Comparison of ENCODE assay signal across 9 mouse cellular contexts in genomic region chr15:12439351-12439751, GRCm38 (mm10).
DNase-seq lines count a peak whose midpoint lies in the region; ATAC-seq and TF ChIP-seq lines count a peak whose summit lies in the region.
"Had no signal": no experiment of that assay in that cellular context is flagged by ENCODE, and none has a peak within 500 bp of the region (broad histone marks: within the 10 kb centered on the region; RNA-seq: fewer than 3 reads in every experiment).

No protein-coding gene starts in this region.

- H3K9me3 ChIP-seq in liver, embryonic 13.5 days (replicated peaks) = no peaks in the 10 kb centered on the region
- no peaks in the 10 kb centered on the region for H3K9me3 ChIP-seq in hindbrain, embryonic 11.5 days (ENCODE audit: control insufficient read depth, low read length)

- no peaks in the 10 kb centered on the region for H3K27me3 ChIP-seq in liver, adult 2 months (ENCODE audit: control insufficient read depth, insufficient read depth, low read length)
- no peaks in the 10 kb centered on the region for H3K27me3 ChIP-seq in liver, embryonic 13.5 days
- no peaks in the 10 kb centered on the region for H3K27me3 ChIP-seq in hindbrain, embryonic 11.5 days (ENCODE audit: control insufficient read depth, insufficient read depth, low read length)

- no peaks in the 10 kb centered on the region for H3K36me3 ChIP-seq in liver, adult 2 months (ENCODE audit: control insufficient read depth, insufficient read depth, low read length)
- H3K36me3 ChIP-seq in liver, embryonic 13.5 days = no peaks in the 10 kb centered on the region
- H3K36me3 ChIP-seq in hindbrain, embryonic 11.5 days (ENCODE audit: control insufficient read depth, insufficient read depth, low read length) = no peaks in the 10 kb centered on the region

- WGBS in liver, adult 2 months = 15% methylated on average over 6 of the region's 6 CpGs
- 15% methylated on average over 6 of the region's 6 CpGs for WGBS in liver, embryonic 13.5 days (ENCODE audit: insufficient replicate concordance)
- 67% methylated on average over 6 of the region's 6 CpGs for WGBS in hindbrain, embryonic 11.5 days

- TF ChIP-seq POLR2A in liver, adult 2 months (IDR thresholded peaks at IDR 0.05; ENCODE audit: extremely low read depth, insufficient read depth, low read length) = no peak

- TF ChIP-seq CTCF in liver, adult 2 months (IDR thresholded peaks at IDR 0.05; ENCODE audit: low read depth, low read length) = no peak

- no peak overlapping the region for H3K4me2 ChIP-seq in liver, embryonic 13.5 days
- H3K4me2 ChIP-seq in hindbrain, embryonic 11.5 days (replicated peaks; ENCODE audit: low read depth, low read length) = no peak overlapping the region

- H3K9ac ChIP-seq in liver, adult 2 months (ENCODE audit: low read depth, low read length) = no peak overlapping the region
- H3K9ac ChIP-seq in liver, embryonic 13.5 days = no peak overlapping the region
- H3K9ac ChIP-seq in hindbrain, embryonic 11.5 days (ENCODE audit: low read depth, low read length) = no peak overlapping the region

- no peak for ATAC-seq in cerebellum, adult (ENCODE audit: insufficient number of reproducible peaks, low FRiP score, low TSS enrichment)
- peak; percentile 57 for ATAC-seq in liver, embryonic 13.5 days (ENCODE audit: low read depth)
- ATAC-seq in hindbrain, embryonic 11.5 days (ENCODE audit: low FRiP score) = no peak
- ATAC-seq: midbrain, embryonic 16.5 days had no signal

- H3K4me1 ChIP-seq in liver, adult 2 months (ENCODE audit: control insufficient read depth, insufficient read depth, low read length) = no peaks in the 10 kb centered on the region
- H3K4me1 ChIP-seq in liver, embryonic 13.5 days (replicated peaks) = peaks cover 11% of the 10 kb centered on the region
- H3K4me1 ChIP-seq in hindbrain, embryonic 11.5 days (replicated peaks; ENCODE audit: control insufficient read depth, insufficient read depth, low read length) = no peaks in the 10 kb centered on the region

- no peak overlapping the region for H3K27ac ChIP-seq in liver, adult 2 months (replicated peaks; ENCODE audit: insufficient read depth, low read depth, low read length)
- no peak overlapping the region for H3K27ac ChIP-seq in liver, embryonic 13.5 days
- no peak overlapping the region for H3K27ac ChIP-seq in hindbrain, embryonic 11.5 days (ENCODE audit: low read depth, low read length)

- peak; percentile 23 for DNase-seq in cerebellum, adult 11-12 months
- DNase-seq in liver, adult 2 months (ENCODE audit: extremely low read depth, low read depth, low spot score) = peak; percentile 9
- no peak for DNase-seq in liver
- no peak for DNase-seq in liver, embryonic 13.5 days
- DNase-seq in naive thymus-derived CD4-positive, alpha-beta T cell, adult 2 months (ENCODE audit: low read depth) = peak; percentile 43
- DNase-seq in hindbrain, embryonic 11.5 days (ENCODE audit: low spot score) = no peak
- no peak for DNase-seq in right cerebral cortex, postnatal 25 days

- no peaks in the 10 kb centered on the region for H3K79me2 ChIP-seq in liver, adult 2 months (ENCODE audit: control insufficient read depth, insufficient read depth, low read length)

- H3K4me3 ChIP-seq in liver, adult 2 months (ENCODE audit: insufficient read depth, low read depth, low read length) = no peak overlapping the region
- no peak overlapping the region for H3K4me3 ChIP-seq in liver, embryonic 13.5 days (replicated peaks)
- H3K4me3 ChIP-seq in hindbrain, embryonic 11.5 days (ENCODE audit: low read depth, low read length) = no peak overlapping the region

Comparison
In these comparisons a context has a peak if more than half of its experiments do, and no peak if none do; other contexts are left out.
1. DNase-seq: peak in cerebellum, adult 11-12 months (single experiment), liver, adult 2 months (single experiment) and naive thymus-derived CD4-positive, alpha-beta T cell, adult 2 months (single experiment); none in liver (single experiment), liver, embryonic 13.5 days (single experiment), hindbrain, embryonic 11.5 days (single experiment) and right cerebral cortex, postnatal 25 days (single experiment).